Comparison of ENCODE assay signal across 23 mouse cellular contexts in the genomic region with DNA sequence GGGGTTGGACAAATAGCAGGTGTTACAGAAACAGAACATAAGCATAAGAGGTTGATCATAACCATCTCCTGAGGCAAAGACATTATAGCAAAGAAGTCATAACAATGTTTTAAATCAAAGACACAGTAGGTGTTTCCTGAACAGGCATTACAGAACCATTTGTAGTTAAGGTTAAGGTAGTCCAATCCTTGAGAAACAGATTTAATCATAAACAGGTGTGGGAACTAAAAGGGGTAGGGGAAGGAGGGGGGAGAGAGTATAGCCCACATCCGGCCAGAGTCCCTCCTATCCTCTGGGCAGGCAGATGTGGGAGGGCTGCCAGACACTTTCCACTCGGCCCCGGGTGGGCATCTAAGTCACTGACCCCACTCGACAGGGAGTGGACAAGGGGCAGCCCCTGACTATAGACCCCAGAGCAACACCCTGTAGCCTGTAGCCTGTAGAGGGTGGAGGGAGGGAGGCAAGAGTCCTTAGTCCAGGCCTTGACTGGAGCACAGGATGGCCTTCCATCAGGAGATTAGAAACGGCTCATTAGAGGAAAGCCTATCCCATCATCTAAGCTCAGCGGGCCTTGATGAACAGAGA.
DNase-seq lines count a peak whose midpoint lies in the region; ATAC-seq lines count a peak whose summit lies in the region.
"Had no signal": no experiment of that assay in that cellular context is flagged by ENCODE, and none has a peak within 500 bp of the region (broad histone marks: within the 10 kb centered on the region; RNA-seq: fewer than 3 reads in every experiment).

No protein-coding gene starts in this region.

- peaks cover 5% of the 10 kb centered on the region; the same call in 1 of the 2 replicates for H3K4me1 ChIP-seq in midbrain, embryonic 13.5 days (replicated peaks)
- H3K4me1 ChIP-seq in midbrain, embryonic 14.5 days (ENCODE audit: control insufficient read depth, insufficient read depth, low read length): no peaks in the 10 kb centered on the region
- H3K4me1 ChIP-seq in limb, embryonic 10.5 days: peaks cover 4% of the 10 kb centered on the region
- H3K4me1 ChIP-seq in kidney, embryonic 15.5 days: no peaks in the 10 kb centered on the region
- H3K4me1 ChIP-seq: forebrain, embryonic 13.5 days; heart, embryonic 12.5 days had no signal

- 76% methylated on average over 6 of the region's 6 CpGs for WGBS in midbrain, embryonic 13.5 days
- 79% methylated on average over 6 of the region's 6 CpGs for WGBS in midbrain, embryonic 14.5 days
- WGBS in limb, embryonic 10.5 days: 49% methylated on average over 6 of the region's 6 CpGs
- WGBS in kidney, embryonic 15.5 days: 75% methylated on average over 6 of the region's 6 CpGs

- no peak overlapping the region for H3K9ac ChIP-seq in midbrain, embryonic 13.5 days (replicated peaks)
- no peak overlapping the region for H3K9ac ChIP-seq in midbrain, embryonic 14.5 days (replicated peaks; ENCODE audit: low read length)
- no peak overlapping the region for H3K9ac ChIP-seq in kidney, embryonic 15.5 days
- H3K9ac ChIP-seq: embryonic facial prominence, embryonic 13.5 days; forebrain, embryonic 13.5 days; forebrain, postnatal 0 days; heart, embryonic 12.5 days; hindbrain, embryonic 12.5 days had no signal

- no peak overlapping the region for H3K27ac ChIP-seq in midbrain, embryonic 13.5 days
- H3K27ac ChIP-seq in midbrain, embryonic 14.5 days (replicated peaks; ENCODE audit: low read depth, low read length): no peak overlapping the region
- peak overlapping the region; percentile 80 for H3K27ac ChIP-seq in limb, embryonic 10.5 days
- H3K27ac ChIP-seq in kidney, embryonic 15.5 days: no peak overlapping the region
- H3K27ac ChIP-seq: embryonic facial prominence, embryonic 13.5 days; forebrain, embryonic 13.5 days; gastrocnemius, adult 2 months; hindbrain, embryonic 12.5 days had no signal

- H3K36me3 ChIP-seq in midbrain, embryonic 13.5 days: no peaks in the 10 kb centered on the region
- no peaks in the 10 kb centered on the region for H3K36me3 ChIP-seq in midbrain, embryonic 14.5 days (ENCODE audit: control insufficient read depth, insufficient read depth, low read length)
- no peaks in the 10 kb centered on the region for H3K36me3 ChIP-seq in limb, embryonic 10.5 days
- no peaks in the 10 kb centered on the region for H3K36me3 ChIP-seq in kidney, embryonic 15.5 days
- H3K36me3 ChIP-seq: embryonic facial prominence, embryonic 13.5 days; G1E; heart, embryonic 12.5 days; hindbrain, embryonic 12.5 days had no signal

- no peaks in the 10 kb centered on the region for H3K27me3 ChIP-seq in midbrain, embryonic 13.5 days
- H3K27me3 ChIP-seq in midbrain, embryonic 14.5 days (ENCODE audit: control insufficient read depth, insufficient read depth, low read length): no peaks in the 10 kb centered on the region
- H3K27me3 ChIP-seq in limb, embryonic 10.5 days (ENCODE audit: low read depth, poor library complexity, severe bottlenecking): no peaks in the 10 kb centered on the region
- H3K27me3 ChIP-seq in kidney, embryonic 15.5 days: no peaks in the 10 kb centered on the region
- H3K27me3 ChIP-seq: embryonic facial prominence, embryonic 13.5 days; forebrain, embryonic 13.5 days; heart, embryonic 12.5 days; hindbrain, embryonic 12.5 days had no signal

- peak; percentile 18 for DNase-seq in embryo, embryonic 10.5 days (ENCODE audit: low spot score)
- no peak for DNase-seq in embryo, embryonic 9.5 days (ENCODE audit: extremely low spot score)
- DNase-seq in midbrain, embryonic 14.5 days: no peak
- peak; percentile 46 for DNase-seq in limb, embryonic 10.5 days (ENCODE audit: low spot score)
- DNase-seq in mesoderm, embryonic 11.5 days (ENCODE audit: low read depth, low spot score): peak; percentile 15
- no peak for DNase-seq in kidney, adult 11 months
- DNase-seq: adrenal gland, adult 8-10 months; adrenal gland, postnatal 36 days; B cell, adult 2 months; cerebellum, adult 2 months; cerebellum, postnatal 10 days; forebrain, postnatal 0 days; gastrocnemius, adult 2 months; gastrocnemius, postnatal 25 days had no signal

- H3K9me3 ChIP-seq in midbrain, embryonic 13.5 days: no peaks in the 10 kb centered on the region
- H3K9me3 ChIP-seq in midbrain, embryonic 14.5 days (ENCODE audit: control insufficient read depth, low read length): no peaks in the 10 kb centered on the region
- no peaks in the 10 kb centered on the region for H3K9me3 ChIP-seq in limb, embryonic 10.5 days (replicated peaks)
- no peaks in the 10 kb centered on the region for H3K9me3 ChIP-seq in kidney, embryonic 15.5 days (replicated peaks)
- H3K9me3 ChIP-seq: embryonic facial prominence, embryonic 13.5 days; forebrain, embryonic 13.5 days; G1E; heart, embryonic 12.5 days; hindbrain, embryonic 12.5 days had no signal

- 0 out of 2 replicates have a peak, but pooled peaks have one; percentile 37 for ATAC-seq in midbrain, embryonic 13.5 days
- ATAC-seq in midbrain, embryonic 14.5 days (ENCODE audit: low FRiP score, low TSS enrichment): no peak
- no peak for ATAC-seq in kidney, embryonic 15.5 days (replicated peaks; ENCODE audit: low FRiP score)
- ATAC-seq: CD4-positive, CD25-positive, alpha-beta regulatory T cell, adult 4 months; forebrain, embryonic 13.5 days; forebrain, postnatal 0 days; hindbrain, embryonic 16.5 days had no signal

- no peak overlapping the region for H3K4me3 ChIP-seq in midbrain, embryonic 13.5 days (replicated peaks)
- H3K4me3 ChIP-seq in midbrain, embryonic 14.5 days (replicated peaks; ENCODE audit: low read depth, low read length): no peak overlapping the region
- no peak overlapping the region for H3K4me3 ChIP-seq in limb, embryonic 10.5 days
- H3K4me3 ChIP-seq in kidney, embryonic 15.5 days (replicated peaks): no peak overlapping the region
- H3K4me3 ChIP-seq: embryonic facial prominence, embryonic 13.5 days; forebrain, embryonic 13.5 days; gastrocnemius, adult 2 months; heart, embryonic 12.5 days; hindbrain, embryonic 12.5 days had no signal

- H3K4me2 ChIP-seq in midbrain, embryonic 13.5 days (replicated peaks): no peak overlapping the region
- no peak overlapping the region for H3K4me2 ChIP-seq in midbrain, embryonic 14.5 days (ENCODE audit: low read length)
- H3K4me2 ChIP-seq in kidney, embryonic 15.5 days: no peak overlapping the region
- H3K4me2 ChIP-seq: embryonic facial prominence, embryonic 13.5 days; forebrain, embryonic 13.5 days; heart, embryonic 12.5 days; hindbrain, embryonic 12.5 days had no signal

Comparison
In these comparisons a context has a peak if more than half of its experiments do, and no peak if none do; other contexts are left out.
1. DNase-seq: peak in embryo, embryonic 10.5 days (single experiment), limb, embryonic 10.5 days (single experiment) and mesoderm, embryonic 11.5 days (single experiment); none in embryo, embryonic 9.5 days (single experiment), midbrain, embryonic 14.5 days (single experiment) and kidney, adult 11 months (single experiment).